Mouse (Mus musculus): ENCODE results near the gene Sirt4. TPM values are rescaled to one million over a fixed set of nuclear protein-coding genes. Genes with fewer than 3 reads are reported as not detected.
A peak's percentile ranks its signal among the peaks of the same experiment; 100 is the strongest.

The Sirt4 gene
- polyA plus RNA-seq, 1 experiment, result 13.2 TPM

- Histone ChIP-seq H3K4me3 (replicated peaks; ENCODE audit: control insufficient read depth, low read depth, low read length) (no peak overlapping the region), H3K4me1 (ENCODE audit: control insufficient read depth, insufficient read depth, low read length) (no peaks in the 10 kb centered on the region), H3K27ac (ENCODE audit: control insufficient read depth, insufficient read depth, low read depth, low read length, poor library complexity) (no peak overlapping the region)
- WGBS, result 41% methylated on average over 14 of the region's 14 CpGs
- TF ChIP-seq POLR2A (IDR thresholded peaks at IDR 0.05; ENCODE audit: borderline replicate concordance, control insufficient read depth, low read depth, low read length) (no peak), CTCF (IDR thresholded peaks at IDR 0.05; ENCODE audit: control insufficient read depth, insufficient read depth, low read length) (peak; percentile 82)
Observed at GRCm38 (mm10) chr5:115441205-115441849, 43.2 kb downstream of the Sirt4 start.

GRCm38 (mm10) chr5:115438667-115439066 is 45.9 kb downstream of the Sirt4 start:
- H3K27ac ChIP-seq (ENCODE audit: control insufficient read depth, insufficient read depth, low read depth, low read length, poor library complexity), result no peak overlapping the region
- TF ChIP-seq CTCF (IDR thresholded peaks at IDR 0.05; ENCODE audit: control insufficient read depth, insufficient read depth, low read length) (no peak), POLR2A (IDR thresholded peaks at IDR 0.05; ENCODE audit: borderline replicate concordance, control insufficient read depth, low read depth, low read length) (no peak)
- WGBS, result 66% methylated on average over 7 of the region's 7 CpGs
- no peaks in the 10 kb centered on the region for H3K4me1 ChIP-seq (ENCODE audit: control insufficient read depth, insufficient read depth, low read length)
- no peak overlapping the region for H3K4me3 ChIP-seq (replicated peaks; ENCODE audit: control insufficient read depth, low read depth, low read length)

DNA sequence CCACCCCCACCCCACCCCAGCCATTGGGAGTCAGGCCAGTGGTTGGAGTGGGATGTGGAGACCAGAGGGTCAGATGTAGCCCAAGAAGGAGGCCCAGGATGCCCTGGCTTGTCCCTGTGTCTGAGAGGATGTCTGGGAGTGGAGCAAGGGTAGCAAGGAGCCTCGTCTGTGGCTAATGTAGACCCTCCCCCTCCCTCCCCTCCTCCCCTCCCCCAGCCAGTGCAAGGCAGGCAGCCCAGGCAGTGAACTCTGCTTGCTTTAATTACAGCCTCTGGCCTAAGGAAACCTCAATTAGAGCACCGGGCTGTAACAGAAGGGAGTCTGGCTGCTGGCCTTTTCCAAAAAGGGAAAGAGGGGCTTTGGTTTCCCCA is 46.6 kb downstream of the Sirt4 start:
- WGBS, result 31% methylated on average over 2 of the region's 2 CpGs
- no peak overlapping the region for H3K27ac ChIP-seq (ENCODE audit: control insufficient read depth, insufficient read depth, low read depth, low read length, poor library complexity)
- no peak for TF ChIP-seq CTCF (IDR thresholded peaks at IDR 0.05; ENCODE audit: control insufficient read depth, insufficient read depth, low read length)
- no peak for TF ChIP-seq POLR2A (IDR thresholded peaks at IDR 0.05; ENCODE audit: borderline replicate concordance, control insufficient read depth, low read depth, low read length)
- H3K4me3 ChIP-seq (replicated peaks; ENCODE audit: control insufficient read depth, low read depth, low read length), result no peak overlapping the region
- H3K4me1 ChIP-seq (ENCODE audit: control insufficient read depth, insufficient read depth, low read length), result no peaks in the 10 kb centered on the region

DNA sequence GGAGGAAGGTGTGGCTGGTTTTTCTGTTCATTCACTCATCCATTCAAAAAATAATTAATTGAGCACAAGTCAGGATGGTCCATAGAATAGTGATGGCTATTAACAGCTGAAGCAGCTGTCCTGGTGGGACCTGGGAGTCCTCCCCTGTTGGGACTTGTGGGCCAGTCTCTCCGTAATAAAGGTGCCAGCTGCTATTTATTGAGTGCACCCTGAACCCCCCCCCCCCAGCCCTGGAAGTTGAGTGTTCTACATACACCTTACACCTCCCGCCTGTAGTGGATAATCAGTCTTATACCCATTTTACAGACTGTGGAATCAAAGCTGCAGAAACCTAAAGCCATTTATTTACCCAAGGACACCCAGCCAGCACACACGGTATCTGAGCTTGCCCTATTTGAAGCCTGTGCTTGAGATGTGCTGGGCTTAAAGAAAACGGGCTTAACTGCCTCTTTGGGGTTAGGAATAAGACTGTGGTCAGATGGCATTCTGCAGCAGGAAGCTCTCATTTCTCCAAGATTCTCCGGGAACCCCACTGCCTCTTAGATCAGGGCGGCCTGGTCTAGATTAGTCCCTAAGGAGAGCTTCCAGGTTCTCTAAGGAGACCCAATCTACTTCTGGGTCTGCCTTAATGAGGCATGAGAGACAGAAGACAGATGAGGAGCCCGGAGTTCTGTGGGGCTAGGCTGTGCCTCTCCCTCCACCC is 47.1 kb downstream of the Sirt4 start:
- H3K4me1 ChIP-seq (ENCODE audit: control insufficient read depth, insufficient read depth, low read length), result no peaks in the 10 kb centered on the region
- WGBS, result 73% methylated on average over 7 of the region's 7 CpGs
- no peak for TF ChIP-seq CTCF (IDR thresholded peaks at IDR 0.05; ENCODE audit: control insufficient read depth, insufficient read depth, low read length)
- TF ChIP-seq POLR2A (IDR thresholded peaks at IDR 0.05; ENCODE audit: borderline replicate concordance, control insufficient read depth, low read depth, low read length), result no peak
- no peak overlapping the region for H3K27ac ChIP-seq (ENCODE audit: control insufficient read depth, insufficient read depth, low read depth, low read length, poor library complexity)
- no peak overlapping the region for H3K4me3 ChIP-seq (replicated peaks; ENCODE audit: control insufficient read depth, low read depth, low read length)

DNA sequence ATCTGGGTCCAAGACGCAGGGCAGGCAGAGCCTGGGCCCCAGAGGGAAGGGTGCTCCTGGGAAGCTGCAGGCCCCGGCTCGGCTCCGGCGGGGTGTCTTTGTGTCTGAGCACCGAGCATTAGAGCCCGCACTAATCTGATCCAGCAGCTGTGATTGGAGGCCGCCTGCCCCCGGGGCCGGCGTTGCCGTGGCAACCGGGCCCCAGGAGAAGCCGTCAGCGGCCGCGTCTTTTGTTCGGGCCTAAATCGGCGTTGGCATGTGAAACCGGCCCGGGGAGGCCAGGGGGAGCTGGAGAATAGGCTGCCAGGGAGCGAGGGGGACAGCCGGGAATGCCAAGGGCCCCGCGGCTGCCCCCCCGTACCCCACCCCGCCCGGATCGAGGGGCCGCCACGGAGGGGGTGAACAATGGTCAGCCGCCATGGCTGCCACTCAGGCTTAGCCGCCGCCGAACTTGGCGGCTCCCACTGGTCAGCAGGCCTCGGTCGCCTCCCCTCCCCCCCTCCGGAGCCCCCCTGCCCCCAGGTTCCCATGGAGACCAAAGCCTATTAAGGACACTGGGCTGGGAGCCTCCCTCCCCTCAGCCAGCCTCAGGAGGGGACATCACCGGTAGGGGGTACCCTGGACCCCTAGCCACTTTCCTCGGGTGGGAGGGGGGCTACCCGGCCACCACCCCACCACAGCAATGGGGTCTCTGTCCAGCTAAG is 48.0 kb downstream of the Sirt4 start:
- TF ChIP-seq POLR2A (IDR thresholded peaks at IDR 0.05; ENCODE audit: borderline replicate concordance, control insufficient read depth, low read depth, low read length), result no peak
- no peak for TF ChIP-seq CTCF (IDR thresholded peaks at IDR 0.05; ENCODE audit: control insufficient read depth, insufficient read depth, low read length)
- Histone ChIP-seq H3K27ac (ENCODE audit: control insufficient read depth, insufficient read depth, low read depth, low read length, poor library complexity) (no peak overlapping the region; the same call in 1 of the 2 replicates), H3K4me1 (ENCODE audit: control insufficient read depth, insufficient read depth, low read length) (no peaks in the 10 kb centered on the region), H3K4me3 (replicated peaks; ENCODE audit: control insufficient read depth, low read depth, low read length) (no peak overlapping the region)
- 5% methylated on average over 43 of the region's 43 CpGs for WGBS

DNA sequence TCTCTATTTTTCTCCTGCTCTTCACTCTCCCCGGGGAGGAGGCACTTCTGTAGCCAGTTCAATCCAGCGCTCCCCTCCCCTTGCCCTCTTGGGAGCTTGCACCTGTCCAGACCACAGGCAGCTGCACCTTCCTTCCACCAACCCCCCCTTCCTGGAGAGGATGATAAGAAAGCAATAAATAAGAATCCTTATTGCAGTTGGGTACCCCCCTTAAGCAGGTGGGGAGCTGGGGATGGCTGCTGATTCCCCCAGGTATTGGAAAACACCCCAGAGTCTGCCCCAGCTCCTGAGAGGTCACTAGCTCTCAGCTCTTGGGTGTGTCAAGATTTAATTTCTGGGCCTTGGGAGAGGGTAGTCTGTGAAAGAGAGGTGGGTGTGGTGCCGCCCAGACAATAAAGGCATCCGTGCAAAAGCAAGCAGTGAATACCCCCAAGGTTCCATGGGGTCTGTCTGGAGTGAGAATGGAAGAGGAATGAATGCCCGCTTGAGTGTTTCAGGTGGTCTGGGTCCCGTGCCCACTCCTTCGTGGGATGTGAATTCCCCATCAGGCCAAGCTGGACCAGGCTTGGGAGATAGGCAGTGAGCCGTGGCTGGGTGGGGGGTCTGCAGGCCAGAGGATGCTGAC is 48.7 kb downstream of the Sirt4 start:
- 50% methylated on average over 8 of the region's 8 CpGs for WGBS
- TF ChIP-seq POLR2A (IDR thresholded peaks at IDR 0.05; ENCODE audit: borderline replicate concordance, control insufficient read depth, low read depth, low read length) (no peak), CTCF (IDR thresholded peaks at IDR 0.05; ENCODE audit: control insufficient read depth, insufficient read depth, low read length) (no peak)
- H3K27ac ChIP-seq (ENCODE audit: control insufficient read depth, insufficient read depth, low read depth, low read length, poor library complexity), result no peak overlapping the region

GRCm38 (mm10) chr5:115434853-115435754 is 49.4 kb downstream of the Sirt4 start:
- no peak overlapping the region for H3K4me3 ChIP-seq (replicated peaks; ENCODE audit: control insufficient read depth, low read depth, low read length)
- 58% methylated on average over 15 of the region's 15 CpGs for WGBS
- TF ChIP-seq CTCF (IDR thresholded peaks at IDR 0.05; ENCODE audit: control insufficient read depth, insufficient read depth, low read length) (no peak), POLR2A (IDR thresholded peaks at IDR 0.05; ENCODE audit: borderline replicate concordance, control insufficient read depth, low read depth, low read length) (no peak)
- no peak overlapping the region for H3K27ac ChIP-seq (ENCODE audit: control insufficient read depth, insufficient read depth, low read depth, low read length, poor library complexity)
- H3K4me1 ChIP-seq (ENCODE audit: control insufficient read depth, insufficient read depth, low read length), result no peaks in the 10 kb centered on the region

More for the DNA sequence above, 48.7 kb downstream of the Sirt4 start:
- no peaks in the 10 kb centered on the region for H3K4me1 ChIP-seq (ENCODE audit: control insufficient read depth, insufficient read depth, low read length)
- H3K4me3 ChIP-seq (replicated peaks; ENCODE audit: control insufficient read depth, low read depth, low read length), result no peak overlapping the region
